ENCODE assay signal across 20 mouse cellular contexts in the genomic region with DNA sequence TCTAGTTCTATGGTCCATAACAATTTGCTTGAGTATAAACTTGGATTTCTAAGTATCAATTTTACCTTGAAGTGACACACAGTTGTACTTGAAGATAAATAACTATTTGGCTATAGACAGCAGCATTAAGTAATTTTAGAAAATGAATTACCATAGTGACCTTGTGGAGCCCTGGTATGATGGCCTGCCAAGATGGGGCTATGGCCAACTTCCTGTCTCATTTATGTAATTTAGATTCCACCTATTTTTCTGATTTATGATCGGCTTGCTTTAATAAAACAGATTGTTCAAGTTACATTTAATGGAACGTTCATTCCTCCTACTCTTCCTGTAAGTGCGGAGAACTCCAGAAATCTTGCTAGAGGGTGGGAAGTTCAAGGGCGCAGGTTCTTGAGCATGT.
DNase-seq lines count a peak whose midpoint lies in the region; ATAC-seq and TF ChIP-seq lines count a peak whose summit lies in the region.
"Had no signal": no experiment of that assay in that cellular context is flagged by ENCODE, and none has a peak within 500 bp of the region (broad histone marks: within the 10 kb centered on the region; RNA-seq: fewer than 3 reads in every experiment).

No protein-coding gene starts in this region.

- no peak overlapping the region for H3K4me2 ChIP-seq in kidney, embryonic 14.5 days (replicated peaks; ENCODE audit: low read depth, low read length)
- H3K4me2 ChIP-seq: forebrain, embryonic 13.5 days; heart, embryonic 13.5 days; hindbrain, embryonic 15.5 days had no signal

- TF ChIP-seq CTCF in kidney, adult 2 months (conservative IDR thresholded peaks at IDR 0.05; ENCODE audit: insufficient read depth, insufficient read length, low read depth, low read length), result no peak

- no peak overlapping the region for H3K27ac ChIP-seq in kidney, adult 2 months (ENCODE audit: insufficient read depth, low read depth, low read length)
- no peak overlapping the region for H3K27ac ChIP-seq in kidney, embryonic 14.5 days (ENCODE audit: low read depth, low read length)
- H3K27ac ChIP-seq in brown adipose tissue, adult 24 weeks (replicated peaks; ENCODE audit: low read depth, low read length), result peak overlapping the region; percentile 47; the same call in 1 of the 2 replicates
- H3K27ac ChIP-seq: embryonic facial prominence, embryonic 10.5 days; forebrain, embryonic 13.5 days; heart, embryonic 13.5 days; hindbrain, embryonic 15.5 days had no signal

- H3K4me1 ChIP-seq in kidney, adult 2 months (ENCODE audit: control insufficient read depth, insufficient read depth, low read length), result no peaks in the 10 kb centered on the region
- no peaks in the 10 kb centered on the region for H3K4me1 ChIP-seq in kidney, embryonic 14.5 days (ENCODE audit: control insufficient read depth, insufficient read depth, low read length)
- H3K4me1 ChIP-seq in brown adipose tissue, adult 24 weeks (ENCODE audit: control insufficient read depth, insufficient read depth, insufficient read length, low read length), result no peaks in the 10 kb centered on the region
- H3K4me1 ChIP-seq: heart, embryonic 13.5 days; hindbrain, embryonic 15.5 days had no signal

- no peak overlapping the region for H3K4me3 ChIP-seq in kidney, adult 2 months (ENCODE audit: insufficient read depth, low read depth, low read length)
- H3K4me3 ChIP-seq in kidney, embryonic 14.5 days (ENCODE audit: low read length), result no peak overlapping the region
- H3K4me3 ChIP-seq in brown adipose tissue, adult 24 weeks (ENCODE audit: insufficient read depth, low read depth, low read length), result no peak overlapping the region
- H3K4me3 ChIP-seq: embryonic facial prominence, embryonic 10.5 days; forebrain, embryonic 13.5 days; heart, embryonic 13.5 days; hindbrain, embryonic 15.5 days had no signal

- WGBS in kidney, adult 2 months, result 72% methylated on average over 4 of the region's 4 CpGs
- 70% methylated on average over 4 of the region's 4 CpGs for WGBS in kidney, embryonic 14.5 days

- no peak overlapping the region for H3K9ac ChIP-seq in kidney, embryonic 14.5 days (ENCODE audit: low read depth, low read length)
- H3K9ac ChIP-seq: forebrain, embryonic 13.5 days; forebrain, postnatal 0 days; heart, embryonic 13.5 days; hindbrain, embryonic 15.5 days had no signal

- H3K36me3 ChIP-seq in kidney, adult 2 months (ENCODE audit: control insufficient read depth, insufficient read depth, low read length), result no peaks in the 10 kb centered on the region
- H3K36me3 ChIP-seq in kidney, embryonic 14.5 days (ENCODE audit: control insufficient read depth, insufficient read depth, low read length), result no peaks in the 10 kb centered on the region
- H3K36me3 ChIP-seq: embryonic facial prominence, embryonic 10.5 days; heart, embryonic 13.5 days; hindbrain, embryonic 15.5 days had no signal

- no peaks in the 10 kb centered on the region for H3K9me3 ChIP-seq in kidney, embryonic 14.5 days (ENCODE audit: control insufficient read depth, low read length)
- H3K9me3 ChIP-seq: embryonic facial prominence, embryonic 10.5 days; forebrain, embryonic 13.5 days; heart, embryonic 13.5 days; hindbrain, embryonic 15.5 days had no signal

- DNase-seq in kidney, adult 2 months, result peak; percentile 28
- DNase-seq in kidney, adult 11 months, result no peak
- DNase-seq in kidney, postnatal 4 days, result peak; percentile 23 to 27
- DNase-seq in adrenal gland, postnatal 10 days, result peak; percentile 67
- DNase-seq in urinary bladder, adult 18-20 months (ENCODE audit: low spot score in 2 of 2), result no peak
- DNase-seq: cerebellum, adult 18-20 months; cerebellum, adult 9-11 months; cerebellum, postnatal 36 days; forebrain, postnatal 0 days; gastrocnemius, postnatal 14 days; heart, postnatal 36 days had no signal

- no peaks in the 10 kb centered on the region for H3K27me3 ChIP-seq in kidney, adult 2 months (replicated peaks; ENCODE audit: control insufficient read depth, insufficient read depth, low read length)
- H3K27me3 ChIP-seq in kidney, embryonic 14.5 days (ENCODE audit: control insufficient read depth, insufficient read depth, low read length), result no peaks in the 10 kb centered on the region
- H3K27me3 ChIP-seq: CH12.LX; forebrain, embryonic 13.5 days; heart, embryonic 13.5 days; hindbrain, embryonic 15.5 days; Patski had no signal

- no peak for ATAC-seq in kidney, embryonic 14.5 days (ENCODE audit: low FRiP score, low TSS enrichment)
- ATAC-seq: activated CD4-positive, CD25-positive, alpha-beta regulatory T cell, adult 4 months; forebrain, embryonic 13.5 days; forebrain, postnatal 0 days; Patski had no signal

- no peak for TF ChIP-seq POLR2A in kidney, adult 2 months (IDR thresholded peaks at IDR 0.05; ENCODE audit: low read depth, low read length)

Comparison
In these comparisons a context has a peak if more than half of its experiments do, and no peak if none do; other contexts are left out.
1. DNase-seq: peak in kidney, adult 2 months (single experiment), kidney, postnatal 4 days (2 of 2) and adrenal gland, postnatal 10 days (single experiment); none in kidney, adult 11 months (single experiment) and urinary bladder, adult 18-20 months (0 of 2).